Mouse (Mus musculus) spleen, postnatal 14 days (tissue): Measurements from ENCODE around the gene Il13ra1.

Experiments
- DNase-seq, 2 experiments: peaks; one replicate each; pipeline ENCODE4 v3.0.0; 2021 to 2022; ENCODE audit warnings: low spot score in 2 of 2

The Il13ra1 gene

DNA sequence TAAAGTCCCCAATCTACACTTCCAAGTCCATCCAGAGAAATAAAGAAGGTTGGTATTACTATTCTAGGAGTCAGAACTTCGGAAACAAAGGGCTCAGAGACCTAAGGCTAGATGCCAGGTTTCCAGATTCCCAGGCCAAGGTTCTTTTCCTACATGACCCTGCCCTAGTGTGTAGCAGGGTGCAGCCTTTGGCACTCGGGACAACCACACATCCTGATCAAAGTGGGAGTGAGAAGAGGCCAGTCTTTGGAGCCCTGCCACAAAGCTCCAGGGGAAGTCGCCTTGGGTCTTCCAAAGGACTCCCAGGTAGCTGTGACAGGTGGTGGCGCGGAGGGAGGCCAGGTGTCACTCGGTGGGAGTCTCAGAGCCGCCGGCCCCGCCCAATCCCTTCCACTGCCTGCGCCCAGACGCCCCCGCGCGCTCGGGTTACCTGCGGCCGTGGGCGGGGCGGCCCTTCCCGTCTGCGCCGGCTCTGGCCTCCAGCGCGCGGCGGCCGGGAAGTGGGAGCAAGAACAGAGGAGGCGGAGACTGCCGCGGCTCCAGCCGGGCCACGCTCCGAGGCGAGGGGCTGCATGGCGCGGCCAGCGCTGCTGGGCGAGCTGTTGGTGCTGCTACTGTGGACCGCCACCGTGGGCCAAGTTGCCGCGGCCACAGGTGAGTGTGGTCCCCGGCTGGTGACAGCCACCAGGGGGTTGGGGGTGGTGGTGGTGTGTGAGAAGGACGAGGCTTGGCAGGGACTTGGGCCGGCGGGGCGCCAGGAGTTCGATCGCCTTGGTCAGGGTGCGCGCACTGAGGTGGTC lies at the start of gene Il13ra1:
Il13ra1 (plus strand) TSS at position 489 of the 800 bp plus-strand sequence.
- peak in 1 of 2 experiments; percentile 1 for DNase-seq

DNA sequence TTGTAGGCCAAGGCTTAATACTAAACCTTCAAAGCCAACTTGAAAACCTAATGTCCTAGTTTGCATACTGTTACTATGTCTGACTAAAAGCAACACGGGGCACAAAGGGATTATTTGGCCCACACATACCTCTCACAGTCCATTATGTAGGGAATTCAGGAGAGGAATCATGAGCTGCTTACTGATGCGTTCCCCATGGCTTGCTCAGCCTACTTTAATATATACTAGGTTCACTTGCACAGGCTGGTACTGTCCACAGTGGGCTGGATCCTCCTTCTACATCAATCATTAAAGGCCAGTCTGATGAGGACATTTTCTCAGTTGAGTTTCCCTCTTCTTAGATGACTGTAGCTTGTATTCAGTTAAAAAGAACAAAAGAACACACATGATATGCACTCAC lies 37.9 kb upstream of the Il13ra1 start:
- DNase-seq: no peak

DNA sequence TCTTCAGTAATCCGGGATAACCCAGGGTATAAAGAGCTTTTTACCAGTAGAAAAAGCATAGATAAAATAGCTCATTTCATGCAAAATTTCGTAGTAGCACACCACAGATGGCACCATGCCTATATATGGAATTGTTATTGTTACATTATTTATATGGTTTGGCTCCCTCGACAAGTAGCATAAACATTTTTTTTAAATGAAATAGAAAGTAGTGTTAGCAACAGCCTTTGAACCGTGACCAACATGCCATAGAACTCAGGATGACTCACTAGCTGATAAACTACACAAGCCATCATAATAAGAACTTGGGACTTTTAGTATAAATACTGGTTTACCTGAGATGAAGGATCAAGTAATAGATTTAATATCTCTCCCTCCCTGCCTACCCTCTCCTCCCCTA lies 34.7 kb upstream of the Il13ra1 start:
- DNase-seq: no peak

DNA sequence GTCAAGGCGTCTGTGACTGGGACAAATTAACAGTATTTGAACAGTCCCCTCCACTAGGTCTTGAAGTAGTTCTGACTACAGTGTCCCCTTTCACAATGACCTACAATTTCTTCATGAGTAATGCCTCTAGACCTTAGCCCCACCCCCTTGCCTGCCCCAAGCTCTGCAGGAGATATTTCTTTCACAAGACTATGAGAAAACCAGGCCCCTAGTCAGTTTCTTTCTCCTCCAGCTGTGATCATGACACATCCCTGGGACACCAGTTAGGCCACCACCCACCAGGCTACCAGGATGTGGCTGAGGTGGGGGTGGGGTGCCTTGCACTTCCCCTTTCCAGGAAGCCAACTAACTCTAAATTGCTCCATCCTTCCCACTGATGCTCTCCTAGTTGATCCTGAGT lies 29.0 kb upstream of the Il13ra1 start:
- DNase-seq: no peak

GRCm38 (mm10) chrX:36088464-36089256 lies 23.2 kb upstream of the Il13ra1 start:
- DNase-seq: no peak

DNA sequence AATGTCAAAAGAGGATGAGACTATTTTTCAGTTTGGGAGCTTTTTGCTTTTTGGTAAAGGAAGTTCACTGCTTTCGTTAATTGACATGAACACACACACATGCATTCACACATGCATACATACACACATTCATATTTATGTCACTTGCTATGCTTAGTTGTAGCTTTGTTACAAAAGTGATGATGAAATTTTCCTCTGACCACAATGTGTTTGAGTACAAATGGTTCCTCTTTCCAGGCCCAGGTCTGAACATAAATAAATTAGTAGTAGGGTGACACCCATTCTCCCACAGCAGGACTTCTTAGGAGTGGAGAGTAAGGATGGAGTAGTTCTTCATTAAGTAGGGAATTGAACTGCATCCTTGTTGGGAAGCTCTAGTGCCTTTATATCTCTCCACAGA lies 11.0 kb upstream of the Il13ra1 start:
- DNase-seq: no peak

- no peak for DNase-seq
Measured at GRCm38 (mm10) chrX:36101318-36101717, 10.6 kb upstream of the Il13ra1 start.

DNA sequence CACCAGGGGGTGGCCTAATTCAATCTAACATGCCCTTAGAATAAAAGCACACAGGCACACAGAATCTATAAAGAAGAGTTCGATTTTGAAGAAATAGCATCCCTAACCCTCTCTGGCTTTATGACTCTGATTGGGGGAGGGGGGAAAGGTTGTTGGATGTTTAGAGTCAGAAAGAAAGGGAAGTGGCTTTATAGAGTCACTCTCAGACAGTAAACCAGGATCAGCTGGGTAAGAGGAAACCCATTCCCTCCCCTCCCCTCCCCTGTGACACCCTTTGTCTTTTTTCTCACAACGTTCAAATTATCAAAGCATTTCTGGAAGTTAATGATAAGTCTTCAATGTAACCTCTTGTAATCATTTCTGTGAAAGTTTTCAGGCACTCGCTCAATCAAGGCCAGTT lies 3.3 kb upstream of the Il13ra1 start:
- DNase-seq: no peak

DNA sequence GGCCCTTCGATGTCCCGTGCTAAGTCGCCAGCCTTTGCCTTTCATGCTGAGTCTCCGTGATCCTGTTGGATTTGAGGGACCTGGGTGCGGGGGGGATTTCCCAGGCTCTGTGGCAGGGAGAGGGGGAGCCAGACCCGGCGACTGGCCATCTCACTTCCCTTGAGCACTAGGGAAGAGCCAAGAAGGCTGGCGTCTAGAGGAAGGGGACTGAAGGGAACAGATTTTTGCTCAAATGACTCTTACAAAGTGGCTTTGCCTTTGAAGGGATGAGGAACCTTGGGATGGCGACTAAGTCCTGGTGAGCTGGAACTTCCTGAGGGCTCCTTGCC lies 476 bp downstream of the Il13ra1 start:
- no peak for DNase-seq

- DNase-seq: no peak
Measured at GRCm38 (mm10) chrX:36115171-36115570, 3.3 kb downstream of the Il13ra1 start.

GRCm38 (mm10) chrX:36129037-36129770 lies 17.3 kb downstream of the Il13ra1 start:
- DNase-seq: no peak

DNA sequence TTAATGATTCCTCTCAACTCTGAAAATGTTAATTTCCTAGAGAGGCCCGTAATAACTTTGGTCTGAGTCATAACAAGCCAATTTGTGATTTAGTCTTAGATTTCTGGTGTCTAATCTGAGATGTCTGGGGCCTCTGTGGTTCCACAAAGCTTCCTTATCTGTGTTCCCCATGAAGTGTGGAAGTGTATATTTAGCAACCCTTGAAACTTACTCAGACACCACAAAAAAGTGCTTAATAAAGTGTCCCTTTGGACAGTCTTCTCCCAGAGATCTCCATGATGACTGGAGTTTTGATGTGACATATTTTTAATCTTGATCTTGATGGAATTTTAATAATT lies 17.8 kb downstream of the Il13ra1 start:
- DNase-seq: no peak

DNA sequence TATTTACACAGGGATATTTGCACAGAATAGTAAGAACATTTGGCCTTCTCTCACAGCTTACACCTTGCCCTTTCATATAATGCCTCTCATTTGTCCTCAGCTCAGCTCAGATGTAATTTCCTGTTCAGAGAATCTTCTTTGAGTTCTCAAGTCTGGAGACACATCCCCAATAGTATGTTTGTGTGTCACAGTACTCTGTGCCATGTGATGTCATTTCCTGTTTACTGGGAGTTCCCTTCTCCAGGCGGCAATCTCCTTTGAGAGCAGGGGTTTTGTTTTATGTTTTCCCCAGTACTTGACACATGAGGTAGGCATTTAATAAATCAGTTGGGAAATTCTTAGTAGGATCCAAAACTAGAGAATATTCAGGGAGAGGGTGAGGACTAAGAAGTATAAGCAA lies 24.4 kb downstream of the Il13ra1 start:
- DNase-seq: no peak

DNA sequence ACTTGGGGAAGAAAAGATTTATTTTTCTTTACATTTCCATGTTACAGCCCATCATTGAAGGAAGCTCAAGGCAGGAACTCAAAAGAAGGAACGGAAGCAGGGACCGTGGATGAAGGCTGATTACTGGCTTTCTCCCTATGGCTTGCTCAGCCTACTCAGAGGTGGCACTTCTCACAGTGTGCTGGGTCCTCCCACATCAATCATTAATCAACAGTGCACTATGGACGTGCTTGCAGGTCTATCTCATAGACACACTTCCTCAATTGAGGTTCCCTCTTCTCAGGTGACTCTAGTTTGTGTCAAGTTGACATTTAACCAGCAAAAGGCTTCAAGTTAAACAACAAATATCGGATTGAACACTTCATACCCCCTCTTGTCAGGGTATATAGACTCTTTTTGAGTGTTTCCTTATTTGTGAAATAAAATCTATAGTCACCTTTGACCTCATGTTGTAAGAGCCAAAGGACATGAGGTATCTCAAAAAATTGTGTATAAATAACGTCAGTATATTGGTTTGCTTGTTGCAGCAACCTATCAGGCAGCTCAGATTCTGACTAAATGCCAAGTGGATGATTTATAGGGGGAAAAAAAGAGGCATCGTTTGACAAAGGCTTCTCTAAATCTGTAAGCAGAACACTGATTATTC lies 30.2 kb downstream of the Il13ra1 start:
- DNase-seq: no peak

DNA sequence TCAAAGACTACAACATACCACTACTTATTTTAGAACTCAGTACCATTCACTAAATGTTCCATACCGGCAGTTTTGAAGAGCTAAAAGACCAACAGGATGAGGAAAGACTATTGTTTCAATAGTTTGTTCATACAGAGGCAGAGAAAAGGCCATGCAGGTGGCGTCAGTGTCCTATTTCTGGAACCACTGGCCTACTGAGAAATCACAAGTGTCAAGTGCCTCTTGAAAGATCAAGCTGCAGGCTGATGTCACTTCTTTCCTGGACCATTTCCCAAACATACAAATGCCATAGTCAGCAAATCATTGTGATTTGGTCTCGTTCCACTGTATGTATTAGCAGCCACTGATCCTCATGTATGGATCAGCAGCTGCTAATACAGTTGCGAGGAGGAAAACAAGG lies 34.8 kb downstream of the Il13ra1 start:
- DNase-seq: no peak

DNA sequence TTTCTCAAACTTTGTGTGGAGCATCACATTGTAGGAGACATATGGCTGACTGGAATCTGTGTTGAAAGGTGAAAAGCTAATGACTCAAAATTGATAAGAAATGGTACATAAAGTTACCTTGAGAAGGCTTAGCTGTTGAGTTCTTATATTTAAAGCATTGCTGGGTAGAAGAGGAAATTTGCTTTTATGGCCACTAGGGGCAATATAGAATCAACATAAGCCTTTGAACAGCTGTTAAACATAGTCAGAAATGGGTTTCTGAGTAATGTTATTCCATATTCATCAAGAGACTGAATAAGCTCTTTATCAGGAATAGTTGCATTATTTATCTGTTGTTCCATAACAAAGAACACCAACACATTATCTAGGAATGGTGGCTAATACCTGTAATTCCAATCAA lies 38.2 kb downstream of the Il13ra1 start:
- DNase-seq: no peak

DNA sequence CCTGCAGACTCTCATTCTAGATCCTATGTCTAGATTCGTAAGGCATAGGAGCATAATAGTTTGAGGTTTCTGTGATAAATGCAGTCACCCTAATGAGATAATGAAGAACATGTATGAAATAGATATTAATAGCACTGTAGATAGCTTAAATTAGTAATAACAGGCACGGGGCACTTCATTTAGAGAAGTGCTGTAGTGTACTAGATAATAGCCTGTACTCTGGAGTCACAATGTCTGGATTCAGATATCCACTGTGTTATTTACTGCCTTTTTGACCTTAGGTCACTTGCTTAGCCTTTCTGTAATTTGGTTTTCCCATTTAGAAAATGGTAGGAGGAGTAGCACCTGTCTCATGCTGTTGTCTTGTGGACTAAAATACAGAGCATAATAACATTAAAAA lies 44.8 kb downstream of the Il13ra1 start:
- DNase-seq: no peak

DNA sequence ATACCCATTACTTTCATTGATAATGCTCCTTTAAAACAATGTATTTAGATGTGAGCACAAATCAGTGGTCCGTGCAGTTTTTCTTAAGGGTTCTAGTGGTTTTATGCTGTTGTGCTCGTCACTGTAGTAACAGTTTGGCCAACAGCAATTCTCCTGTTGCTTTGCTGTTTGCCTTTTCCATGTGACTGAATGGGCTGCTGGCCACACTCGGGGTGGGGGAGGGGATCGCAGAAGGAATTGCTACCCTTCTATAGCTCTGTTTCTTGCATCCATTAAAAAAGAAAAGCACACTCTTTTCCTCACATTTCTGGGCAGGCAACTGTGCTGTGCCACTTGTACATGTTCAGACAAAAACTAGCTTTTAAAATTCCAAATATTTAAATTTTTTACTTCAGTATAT lies 49.7 kb downstream of the Il13ra1 start:
- no peak for DNase-seq

GRCm38 (mm10) chrX:36183625-36184024 lies 71.7 kb downstream of the Il13ra1 start:
- peak in 1 of 2 experiments; percentile 10 for DNase-seq

DNA sequence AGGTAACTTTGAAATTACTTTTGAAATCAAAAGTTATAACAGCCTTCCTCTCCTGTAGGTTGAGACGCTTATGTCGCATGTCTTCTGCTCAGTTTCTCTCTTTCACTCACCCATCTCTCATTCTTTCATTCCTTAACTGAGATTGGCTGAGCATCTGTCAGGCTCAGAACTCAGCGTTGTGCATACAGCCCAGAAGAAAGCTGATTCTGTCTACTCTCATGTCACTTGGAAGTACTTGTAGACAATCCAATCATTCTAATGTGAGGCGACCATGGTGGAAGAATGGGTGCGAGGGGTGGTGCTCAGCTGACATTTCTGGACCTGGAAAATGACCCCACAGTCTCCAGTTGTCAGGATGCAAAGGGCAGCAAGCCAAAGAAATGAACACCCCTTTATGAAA lies 74.1 kb downstream of the Il13ra1 start:
- no peak for DNase-seq

DNA sequence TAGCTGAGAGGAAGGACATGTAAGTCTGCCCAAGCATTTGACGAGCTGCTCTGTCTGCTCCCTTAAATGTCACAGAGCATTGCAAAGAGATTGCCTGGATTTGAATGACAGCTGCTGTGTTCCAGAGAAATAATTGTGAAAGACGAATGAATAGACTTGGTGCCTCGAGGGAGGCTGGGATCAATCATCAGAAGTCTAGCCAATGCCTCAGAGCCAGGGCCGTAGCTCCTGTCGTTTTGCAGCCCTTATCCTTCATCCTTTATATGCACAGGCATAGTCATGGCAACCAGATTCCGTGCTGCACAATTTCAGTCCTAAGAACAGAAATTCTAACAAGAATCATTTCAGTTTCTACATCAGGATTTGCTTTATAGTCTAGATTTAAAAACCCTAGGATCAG lies 74.5 kb downstream of the Il13ra1 start:
- no peak for DNase-seq

GRCm38 (mm10) chrX:36193951-36194350 lies 82.0 kb downstream of the Il13ra1 start:
- DNase-seq: no peak
